ENCODE assay signal across 10 mouse cellular contexts in genomic region chr1:42242586-42243457, GRCm38 (mm10).
DNase-seq lines count a peak whose midpoint lies in the region; ATAC-seq lines count a peak whose summit lies in the region.
"Had no signal": no experiment of that assay in that cellular context is flagged by ENCODE, and none has a peak within 500 bp of the region (broad histone marks: within the 10 kb centered on the region; RNA-seq: fewer than 3 reads in every experiment).

No protein-coding gene starts in this region.

- no peak overlapping the region for H3K4me3 ChIP-seq in kidney, embryonic 16.5 days (ENCODE audit: low read length)
- no peak overlapping the region for H3K4me3 ChIP-seq in forebrain, embryonic 11.5 days (ENCODE audit: low read depth, low read length)
- H3K4me3 ChIP-seq in intestine, embryonic 15.5 days (replicated peaks) = no peak overlapping the region
- no peak overlapping the region for H3K4me3 ChIP-seq in neural tube, embryonic 12.5 days

- no peak overlapping the region; the same call in 1 of the 2 replicates for H3K4me2 ChIP-seq in kidney, embryonic 16.5 days (replicated peaks; ENCODE audit: low read depth, low read length)
- no peak overlapping the region; the same call in 1 of the 2 replicates for H3K4me2 ChIP-seq in forebrain, embryonic 11.5 days (ENCODE audit: low read depth, low read length, severe bottlenecking)
- no peak overlapping the region for H3K4me2 ChIP-seq in intestine, embryonic 15.5 days (replicated peaks)
- peak overlapping the region; percentile 51 for H3K4me2 ChIP-seq in neural tube, embryonic 12.5 days (replicated peaks)

- H3K9ac ChIP-seq in kidney, embryonic 16.5 days (replicated peaks; ENCODE audit: low read length) = no peak overlapping the region
- H3K9ac ChIP-seq in forebrain, embryonic 11.5 days (ENCODE audit: low read length) = peak overlapping the region; percentile 21; the same call in 1 of the 2 replicates
- H3K9ac ChIP-seq in intestine, embryonic 15.5 days = no peak overlapping the region
- H3K9ac ChIP-seq in neural tube, embryonic 12.5 days = no peak overlapping the region

- intact Hi-C loops in heart, postnatal 14 days (cut with DNase I) = no loop called here

- peak overlapping the region; percentile 15 for H3K27ac ChIP-seq in kidney, embryonic 16.5 days (ENCODE audit: low read length)
- peak overlapping the region; percentile 79 for H3K27ac ChIP-seq in forebrain, embryonic 11.5 days (ENCODE audit: low read depth, low read length)
- H3K27ac ChIP-seq in intestine, embryonic 15.5 days = peak overlapping the region; percentile 32; the same call in 1 of the 2 replicates
- peak overlapping the region; percentile 75 for H3K27ac ChIP-seq in neural tube, embryonic 12.5 days

- H3K4me1 ChIP-seq in kidney, embryonic 16.5 days (ENCODE audit: insufficient read depth, low read length) = peaks cover 14% of the 10 kb centered on the region; the same call in 1 of the 2 replicates
- peaks cover 16% of the 10 kb centered on the region for H3K4me1 ChIP-seq in forebrain, embryonic 11.5 days (replicated peaks; ENCODE audit: control insufficient read depth, insufficient read depth, low read length)
- H3K4me1 ChIP-seq in intestine, embryonic 15.5 days (replicated peaks) = peaks cover 6% of the 10 kb centered on the region; the same call in 1 of the 2 replicates
- H3K4me1 ChIP-seq in neural tube, embryonic 12.5 days = peaks cover 28% of the 10 kb centered on the region

- no peaks in the 10 kb centered on the region for H3K9me3 ChIP-seq in kidney, embryonic 16.5 days (ENCODE audit: low read length)
- H3K9me3 ChIP-seq in forebrain, embryonic 11.5 days (ENCODE audit: control insufficient read depth, low read length) = no peaks in the 10 kb centered on the region
- H3K9me3 ChIP-seq in intestine, embryonic 15.5 days = no peaks in the 10 kb centered on the region
- no peaks in the 10 kb centered on the region for H3K9me3 ChIP-seq in neural tube, embryonic 12.5 days

- 34% methylated on average over 15 of the region's 15 CpGs for WGBS in kidney, embryonic 16.5 days
- 35% methylated on average over 15 of the region's 15 CpGs for WGBS in forebrain, embryonic 11.5 days
- 26% methylated on average over 15 of the region's 15 CpGs for WGBS in intestine, embryonic 15.5 days
- 17% methylated on average over 15 of the region's 15 CpGs for WGBS in neural tube, embryonic 12.5 days

- ATAC-seq in kidney, embryonic 16.5 days (ENCODE audit: low FRiP score, low TSS enrichment) = peak; percentile 32; the same call in 1 of the 2 replicates
- peak; percentile 33 for ATAC-seq in forebrain, embryonic 11.5 days (replicated peaks; ENCODE audit: low FRiP score)
- peak; percentile 69 for ATAC-seq in intestine, embryonic 15.5 days
- peak; percentile 78 for ATAC-seq in neural tube, embryonic 12.5 days (ENCODE audit: low FRiP score, low read depth)

- H3K27me3 ChIP-seq in kidney, embryonic 16.5 days (ENCODE audit: insufficient read depth, low read length) = no peaks in the 10 kb centered on the region
- no peaks in the 10 kb centered on the region for H3K27me3 ChIP-seq in forebrain, embryonic 11.5 days (ENCODE audit: control insufficient read depth, insufficient read depth, low read length)
- no peaks in the 10 kb centered on the region for H3K27me3 ChIP-seq in intestine, embryonic 15.5 days (replicated peaks)
- H3K27me3 ChIP-seq in neural tube, embryonic 12.5 days (replicated peaks) = no peaks in the 10 kb centered on the region

- H3K36me3 ChIP-seq in kidney, embryonic 16.5 days (ENCODE audit: insufficient read depth, low read length) = no peaks in the 10 kb centered on the region
- no peaks in the 10 kb centered on the region for H3K36me3 ChIP-seq in forebrain, embryonic 11.5 days (ENCODE audit: control insufficient read depth, insufficient read depth, low read length)
- no peaks in the 10 kb centered on the region for H3K36me3 ChIP-seq in intestine, embryonic 15.5 days
- no peaks in the 10 kb centered on the region for H3K36me3 ChIP-seq in neural tube, embryonic 12.5 days

- DNase-seq in kidney, adult 11 months = no peak
- DNase-seq in forebrain, embryonic 11.5 days (ENCODE audit: low spot score) = peak; percentile 57
- DNase-seq in heart, postnatal 14 days = no peak
- DNase-seq in testis, postnatal 14 days (ENCODE audit: low spot score) = no peak
- no peak for DNase-seq in gastrocnemius, postnatal 4 days (ENCODE audit: low spot score in 2 of 2)
- DNase-seq: lung, postnatal 36 days; thymus, adult 2 months had no signal

Comparison
In these comparisons a context has a peak if more than half of its experiments do, and no peak if none do; other contexts are left out.
1. H3K27ac ChIP-seq: peak in every context shown above with its lines; median percentile 79 in forebrain, embryonic 11.5 days; 75 in neural tube, embryonic 12.5 days; 32 in intestine, embryonic 15.5 days; 15 in kidney, embryonic 16.5 days.